Mouse (Mus musculus) heart, embryonic 14.5 days (tissue): ENCODE results near the gene Lyve1. TPM values are rescaled to one million over a fixed set of nuclear protein-coding genes. Genes with fewer than 3 reads are reported as not detected.

Source experiments
- ATAC-seq: fragments of 200-750 bp; cut with Nextera tagmentation; 2 replicates; pipeline ENCODE4 v1.8.0; 2017; ENCODE audit warnings: low read depth, moderate TSS enrichment; ENCODE audit not compliant: insufficient number of reproducible peaks, insufficient read depth, low FRiP score
- H3K27ac ChIP-seq, 2 experiments: fragments of 200-500 bp in 1 of 2; fragments of 300-500 bp in 1 of 2; sonication (generic) in 1 of 2; replicated peaks in 1 of 2; 2 replicates each; pipeline ENCODE4 v1.5.1; 2012 to 2014; ENCODE audit warnings: low read depth in 2 of 2, low read length in 2 of 2, control low read depth in 1 of 2, mild to moderate bottlenecking in 1 of 2, mixed read lengths in 1 of 2; ENCODE audit not compliant: control insufficient read depth in 1 of 2, insufficient read depth in 1 of 2
- H3K27me3 ChIP-seq: fragments of 300-500 bp; sonication (generic); 2 replicates; pipeline ENCODE4 v1.6.1; 2014; ENCODE audit warnings: mild to moderate bottlenecking, low read length, control low read depth; ENCODE audit not compliant: control insufficient read depth, insufficient read depth
- H3K36me3 ChIP-seq: fragments of 300-500 bp; sonication (generic); 2 replicates; pipeline ENCODE4 v1.6.1; 2014; ENCODE audit warnings: mild to moderate bottlenecking, control low read depth, low read length, mixed read lengths; ENCODE audit not compliant: control insufficient read depth, insufficient read depth
- H3K4me1 ChIP-seq, 2 experiments: fragments of 200-500 bp in 1 of 2; fragments of 300-500 bp in 1 of 2; sonication (generic) in 1 of 2; 2 replicates each; pipeline ENCODE4 v1.6.1; 2012 to 2014; ENCODE audit warnings: low read length in 2 of 2, control low read depth in 1 of 2, mixed read lengths in 1 of 2; ENCODE audit not compliant: control insufficient read depth in 2 of 2, insufficient read depth in 2 of 2
- H3K4me2 ChIP-seq: fragments of 300-500 bp; sonication (generic); 2 replicates; pipeline ENCODE4 v1.6.1; 2014; ENCODE audit warnings: mild to moderate bottlenecking, low read length
- H3K4me3 ChIP-seq, 2 experiments: fragments of 200-500 bp in 1 of 2; fragments of 300-500 bp in 1 of 2; sonication (generic) in 1 of 2; 2 replicates each; pipeline ENCODE4 v1.5.1; 2012 to 2014; ENCODE audit warnings: low read length in 2 of 2, mild to moderate bottlenecking in 2 of 2, control low read depth in 1 of 2, low read depth in 1 of 2, moderate library complexity in 1 of 2; ENCODE audit not compliant: control insufficient read depth in 1 of 2, insufficient read depth in 1 of 2
- H3K9ac ChIP-seq: fragments of 300-500 bp; sonication (generic); 2 replicates; pipeline ENCODE4 v1.6.1; 2014; ENCODE audit warnings: mild to moderate bottlenecking, low read length
- H3K9me3 ChIP-seq: fragments of 300-500 bp; sonication (generic); 2 replicates; pipeline ENCODE4 v1.6.1; 2016; ENCODE audit warnings: low read length, control low read depth; ENCODE audit not compliant: control insufficient read depth
- WGBS: fragments of 180-500 bp; shearing (Covaris S2); extraction: QIAGEN DNeasy Blood & Tissue Kit; methylation state at CpG from one replicate; pipeline ENCODE4 v1.1.7; 2014; 5-methylcytosine and 5-hydroxymethylcytosine counted together
- polyA plus RNA-seq: library from polyadenylated mRNA; unstranded; fragments of >200 nt; fragmentation: Nextera tagmentation; extraction: Ambion mirVana; gene quantifications from 2 replicates; pipeline ENCODE4 v1.2.1, GENCODE M21; 2014

Lyve1 gene
- polyA plus RNA-seq, 1 experiment from 2014 or later: 5.7 TPM

DNA sequence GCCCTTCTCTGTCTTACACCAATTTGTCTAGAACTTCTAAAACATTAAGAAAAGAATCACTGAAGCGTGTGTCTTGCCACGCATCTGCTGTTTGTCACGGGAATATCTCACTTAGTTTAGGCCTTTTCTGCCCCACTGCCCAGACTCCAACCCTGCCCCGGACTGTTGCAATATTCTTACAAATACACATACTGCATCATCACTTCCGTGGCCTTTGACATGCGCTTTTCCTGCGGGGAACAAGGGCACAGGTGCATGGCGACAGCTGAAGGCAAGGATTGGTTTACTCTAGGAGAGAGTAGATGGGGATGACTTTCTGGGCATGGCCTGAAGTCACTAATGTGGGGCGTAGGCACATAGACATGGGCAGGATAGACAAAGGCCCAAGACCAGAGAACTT is 31.6 kb upstream of the Lyve1 start:
- Histone ChIP-seq H3K4me2 (no peak overlapping the region), H3K27ac (no peak overlapping the region; a peak in 1 of 4 replicates), H3K27me3 (no peaks in the 10 kb centered on the region), H3K9me3 (no peaks in the 10 kb centered on the region), H3K9ac (no peak overlapping the region), H3K4me1 (peaks cover 9 to 19% of the 10 kb centered on the region in 2 experiments), H3K4me3 (no peak overlapping the region), H3K36me3 (no peaks in the 10 kb centered on the region)
- ATAC-seq: no peak
- 91% methylated on average over 9 of the region's 9 CpGs for WGBS

DNA sequence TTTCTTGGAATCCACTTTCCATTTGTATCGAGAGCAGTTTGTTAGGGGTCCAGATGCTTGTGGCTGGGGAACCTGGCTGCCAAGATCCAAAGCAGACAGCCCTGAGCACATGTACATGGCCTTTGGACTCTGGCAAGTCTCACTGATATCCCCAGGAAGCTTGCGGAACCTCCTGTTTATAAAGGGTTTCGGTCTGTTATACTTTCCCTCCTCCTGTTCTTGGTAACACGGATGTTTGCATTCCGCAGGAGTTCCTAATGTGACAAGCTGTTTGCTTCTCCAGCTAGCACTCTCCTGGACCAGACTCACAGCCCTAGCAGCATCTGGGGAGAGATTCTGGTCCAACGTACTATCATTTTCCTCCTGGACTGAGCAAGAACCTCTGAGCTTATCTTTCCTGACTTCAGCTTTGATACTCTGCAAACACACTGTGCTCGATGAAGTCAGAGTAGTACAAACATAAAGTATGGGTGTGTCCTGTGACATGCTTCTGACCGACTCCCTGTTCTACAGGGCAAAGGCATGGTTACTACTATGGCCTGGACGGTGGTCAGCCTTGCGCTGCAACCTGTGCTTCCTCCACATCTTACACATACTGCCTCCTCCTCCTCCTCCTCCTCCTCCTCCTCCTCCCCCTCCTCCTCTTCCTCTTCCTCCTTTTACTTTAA is 31.0 kb upstream of the Lyve1 start:
- H3K9ac ChIP-seq: peak overlapping the region; percentile 13; the same call in 1 of the 2 replicates

DNA sequence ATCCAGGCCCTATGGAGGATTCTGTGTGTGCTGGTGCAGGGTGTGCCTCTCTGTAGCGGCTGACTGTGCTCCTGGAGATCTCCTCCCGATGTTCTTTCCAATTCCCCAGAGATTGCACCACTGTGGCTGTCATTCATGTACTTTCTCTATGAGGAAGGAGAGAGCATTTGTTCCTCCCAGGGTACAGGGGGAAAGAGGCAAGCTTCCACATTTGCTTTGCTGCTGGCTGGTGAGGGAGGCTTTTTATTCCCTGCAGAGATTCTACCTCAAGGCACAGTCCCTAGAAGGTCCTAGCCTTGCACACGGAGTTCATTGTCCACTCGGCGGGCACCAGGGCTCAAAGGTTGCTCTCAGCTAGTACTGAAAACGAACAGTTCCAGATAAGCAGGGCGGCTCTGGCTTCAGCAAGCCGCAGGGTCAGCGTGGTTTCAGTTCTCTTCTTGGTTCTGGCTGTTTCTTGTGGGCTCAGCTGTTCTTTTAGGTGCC is 28.5 kb upstream of the Lyve1 start:
- H3K4me3 ChIP-seq: no peak overlapping the region
- no peak for ATAC-seq
- H3K4me2 ChIP-seq: no peak overlapping the region
- H3K27ac ChIP-seq: no peak overlapping the region
- WGBS: 38% methylated on average over 9 of the region's 9 CpGs
- no peak overlapping the region for H3K9ac ChIP-seq
- H3K9me3 ChIP-seq: no peaks in the 10 kb centered on the region
- H3K36me3 ChIP-seq: no peaks in the 10 kb centered on the region
- H3K27me3 ChIP-seq: no peaks in the 10 kb centered on the region
- peaks cover 9 to 19% of the 10 kb centered on the region in 2 experiments for H3K4me1 ChIP-seq

More for the DNA sequence above, 31.0 kb upstream of the Lyve1 start:
- 50% methylated on average over 10 of the region's 10 CpGs for WGBS
- H3K4me3 ChIP-seq: no peak overlapping the region
- no peaks in the 10 kb centered on the region for H3K9me3 ChIP-seq
- ATAC-seq: peak; percentile 65; the same call in 1 of the 2 replicates
- no peaks in the 10 kb centered on the region for H3K27me3 ChIP-seq
- peaks cover 9 to 19% of the 10 kb centered on the region in 2 experiments for H3K4me1 ChIP-seq
- H3K36me3 ChIP-seq: no peaks in the 10 kb centered on the region
- H3K4me2 ChIP-seq: no peak overlapping the region
- peak overlapping the region in 1 of 2 experiments; percentile 14; a peak in 2 of 4 replicates for H3K27ac ChIP-seq

DNA sequence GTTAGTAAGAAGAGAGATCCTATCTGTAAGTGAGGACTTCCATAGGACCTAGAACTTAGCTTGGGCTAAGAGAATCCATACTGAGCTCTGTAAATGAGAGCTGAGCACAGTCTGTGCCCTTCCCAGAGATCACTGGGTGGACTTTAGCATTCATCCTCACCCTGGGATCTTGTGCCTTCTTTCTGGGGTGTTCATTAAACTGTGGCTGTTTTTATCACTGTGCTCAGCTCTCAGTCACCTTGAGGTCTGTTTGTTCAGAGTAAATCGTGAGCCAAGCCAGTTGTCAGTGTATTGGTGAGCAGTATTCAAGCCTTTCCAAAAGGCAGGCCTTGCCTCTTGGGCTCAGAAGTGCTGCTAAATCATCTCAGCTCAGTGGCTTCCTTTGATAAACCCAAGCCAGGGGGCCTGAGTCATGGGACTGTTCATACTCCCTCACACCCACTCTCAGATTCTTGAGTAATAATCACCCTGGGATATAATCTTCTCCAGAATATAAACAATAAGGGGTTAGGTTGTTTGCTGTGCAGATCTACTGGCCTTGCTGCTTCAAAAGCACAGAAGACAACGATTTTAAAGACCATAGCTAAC is 18.8 kb upstream of the Lyve1 start:
- H3K4me2 ChIP-seq: no peak overlapping the region
- no peak overlapping the region for H3K9ac ChIP-seq
- H3K27me3 ChIP-seq: no peaks in the 10 kb centered on the region
- no peak overlapping the region for H3K4me3 ChIP-seq
- no peaks in the 10 kb centered on the region for H3K9me3 ChIP-seq
- no peak for ATAC-seq
- 77% methylated on average over 2 of the region's 2 CpGs for WGBS
- H3K36me3 ChIP-seq: no peaks in the 10 kb centered on the region
- peaks cover under 1 to 1% of the 10 kb centered on the region in 2 experiments; a peak in 1 of 4 replicates for H3K4me1 ChIP-seq
- no peak overlapping the region for H3K27ac ChIP-seq

DNA sequence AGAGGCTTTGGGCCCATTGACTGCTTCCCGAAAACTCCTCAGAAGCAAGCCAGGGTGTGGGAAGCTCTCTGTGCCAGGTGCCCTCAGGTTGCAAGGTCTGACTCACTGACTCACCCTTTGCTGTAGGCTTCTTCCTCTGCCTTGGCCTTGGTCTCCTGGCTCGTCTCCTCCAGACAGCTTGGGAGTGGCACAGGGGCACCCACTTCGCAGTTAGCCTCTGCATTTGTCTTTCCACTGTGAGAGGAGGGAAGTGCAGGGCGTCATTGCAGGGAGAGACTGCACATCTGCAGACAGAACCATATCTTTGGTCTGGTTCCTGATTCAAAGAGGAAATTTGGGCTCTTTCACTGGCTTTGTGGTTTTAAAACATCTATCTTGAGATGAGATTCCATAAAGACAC is 15.0 kb upstream of the Lyve1 start:
- WGBS: 74% methylated on average over 4 of the region's 4 CpGs
- no peak overlapping the region for H3K9ac ChIP-seq
- no peaks in the 10 kb centered on the region for H3K36me3 ChIP-seq
- no peak overlapping the region for H3K4me2 ChIP-seq
- no peak overlapping the region for H3K4me3 ChIP-seq
- H3K4me1 ChIP-seq: peaks cover 4 to 9% of the 10 kb centered on the region in 2 experiments; a peak in 1 of 4 replicates
- ATAC-seq: no peak
- H3K9me3 ChIP-seq: no peaks in the 10 kb centered on the region
- no peaks in the 10 kb centered on the region for H3K27me3 ChIP-seq
- no peak overlapping the region for H3K27ac ChIP-seq

DNA sequence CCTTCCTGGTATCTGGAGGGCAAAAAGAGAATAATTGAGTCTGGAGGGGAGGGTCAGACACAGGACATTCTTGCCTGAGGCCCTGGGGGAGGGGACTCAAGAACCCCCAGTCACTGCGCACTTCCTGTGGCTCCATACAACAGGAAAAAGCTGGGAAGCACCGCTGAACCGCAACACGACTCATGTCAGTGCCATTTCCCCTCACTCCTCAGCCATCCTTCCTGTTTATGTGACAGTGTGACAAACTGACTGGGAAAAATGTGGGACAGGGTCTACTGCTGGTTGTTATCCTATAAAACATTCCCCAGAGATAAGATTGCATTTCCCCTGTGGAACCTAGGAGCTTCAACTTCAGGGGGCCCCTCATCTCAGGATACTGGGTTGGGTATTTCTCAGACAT is 13.9 kb upstream of the Lyve1 start:
- H3K27ac ChIP-seq: peak overlapping the region; percentile 35 to 54
- no peak overlapping the region for H3K4me2 ChIP-seq
- peaks cover 4 to 9% of the 10 kb centered on the region in 2 experiments; a peak in 1 of 4 replicates for H3K4me1 ChIP-seq
- no peaks in the 10 kb centered on the region for H3K36me3 ChIP-seq
- H3K9ac ChIP-seq: no peak overlapping the region
- ATAC-seq: no peak
- H3K9me3 ChIP-seq: no peaks in the 10 kb centered on the region
- WGBS: 61% methylated on average over 4 of the region's 4 CpGs
- H3K4me3 ChIP-seq: no peak overlapping the region
- no peaks in the 10 kb centered on the region for H3K27me3 ChIP-seq

DNA sequence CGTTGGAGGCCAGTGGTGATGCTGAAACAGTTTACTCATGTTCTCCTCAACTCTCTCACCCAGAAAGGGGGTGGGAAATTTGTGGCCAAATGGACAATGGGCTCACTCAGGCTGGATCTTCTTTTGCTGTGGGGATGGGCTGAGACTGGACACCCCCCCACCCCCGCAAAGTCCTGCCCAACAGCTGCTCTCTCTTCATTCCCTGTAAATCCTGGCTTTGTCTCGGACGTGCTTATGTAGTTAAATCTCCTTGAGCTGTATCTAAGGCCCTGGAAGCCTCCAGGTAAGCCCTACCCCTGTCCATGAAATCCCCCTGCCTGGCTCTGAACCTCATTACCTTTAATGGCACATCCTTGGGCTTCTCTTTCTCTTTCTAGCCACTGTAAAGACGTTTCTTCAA is 5.8 kb upstream of the Lyve1 start:
- peaks cover 5% of the 10 kb centered on the region in 2 experiments; a peak in 2 of 4 replicates for H3K4me1 ChIP-seq
- no peaks in the 10 kb centered on the region for H3K36me3 ChIP-seq
- WGBS: 80% methylated on average over 5 of the region's 5 CpGs
- H3K27me3 ChIP-seq: no peaks in the 10 kb centered on the region
- no peak overlapping the region for H3K9ac ChIP-seq
- ATAC-seq: no peak
- H3K9me3 ChIP-seq: no peaks in the 10 kb centered on the region
- H3K27ac ChIP-seq: no peak overlapping the region
- H3K4me3 ChIP-seq: no peak overlapping the region
- no peak overlapping the region for H3K4me2 ChIP-seq
